Mouse (Mus musculus) liver, postnatal 0 days (tissue): ENCODE measurements at regions not wholly inside any gene's neighbourhood (a gene's known extent, or its start where the extent isn't known, plus 50 kb on each side); places are given as distances from the start of the nearest gene placed in this dataset.

Experiments used
- ATAC-seq: fragments of 200-750 bp; cut with Nextera tagmentation; 2 replicates; pipeline ENCODE4 v1.8.0; 2017; ENCODE audit warnings: mild to moderate bottlenecking, moderate library complexity
- DNase-seq: peaks from one replicate; pipeline ENCODE4 v3.0.0-alpha.2; 2016
- H3K27ac ChIP-seq: fragments of 300-500 bp; sonication (generic); 2 replicates; pipeline ENCODE4 v1.5.1; 2014; ENCODE audit warnings: antibody characterized with exemption, moderate library complexity, mild to moderate bottlenecking, low read depth
- H3K27me3 ChIP-seq: fragments of 300-500 bp; sonication (generic); 2 replicates; pipeline ENCODE4 v1.6.1; 2014; ENCODE audit warnings: low read length, control low read depth, mixed read lengths; ENCODE audit not compliant: insufficient read depth
- H3K36me3 ChIP-seq: fragments of 300-500 bp; sonication (generic); replicated peaks from 2 replicates; pipeline ENCODE4 v1.6.1; 2014; ENCODE audit warnings: mild to moderate bottlenecking, control low read depth, low read length, moderate library complexity, mixed read lengths; ENCODE audit not compliant: insufficient read depth
- H3K4me1 ChIP-seq: fragments of 300-500 bp; sonication (generic); 2 replicates; pipeline ENCODE4 v1.6.1; 2014; ENCODE audit warnings: antibody characterized with exemption, mild to moderate bottlenecking, control low read depth; ENCODE audit not compliant: insufficient read depth
- H3K4me2 ChIP-seq: fragments of 300-500 bp; sonication (generic); 2 replicates; pipeline ENCODE4 v1.6.1; 2014; ENCODE audit warnings: low read depth, mild to moderate bottlenecking, low read length, moderate library complexity, mixed read lengths
- H3K4me3 ChIP-seq: fragments of 300-500 bp; sonication (generic); 2 replicates; pipeline ENCODE4 v1.5.1; 2014; ENCODE audit warnings: low read depth, low read length
- H3K9ac ChIP-seq: fragments of 300-500 bp; sonication (generic); replicated peaks from 2 replicates; pipeline ENCODE4 v1.6.1; 2014; ENCODE audit warnings: mild to moderate bottlenecking, moderate library complexity
- H3K9me3 ChIP-seq: fragments of 300-500 bp; sonication (generic); 2 replicates; pipeline ENCODE4 v1.6.1; 2016; ENCODE audit warnings: mild to moderate bottlenecking, control low read depth, low read length, mixed read lengths
- CTCF ChIP-seq: sonication (generic); IDR thresholded peaks from 2 replicates; pipeline ENCODE4 v1.5.1; 2016; ENCODE audit warnings: antibody characterized with exemption, low read depth
- EP300 ChIP-seq: IDR thresholded peaks from 2 replicates; pipeline ENCODE4 v1.6.1; 2016; ENCODE audit warnings: antibody characterized with exemption, low read depth, mild to moderate bottlenecking
- WGBS: fragments of 180-500 bp; shearing (Covaris S2); extraction: QIAGEN DNeasy Blood & Tissue Kit; methylation state at CpG from one replicate; pipeline ENCODE4 v1.1.7; 2014; ENCODE audit not compliant: insufficient replicate concordance; 5-methylcytosine and 5-hydroxymethylcytosine counted together

- Histone ChIP-seq H3K9me3 (no peaks in the 10 kb centered on the region), H3K9ac (no peak overlapping the region), H3K27ac (no peak overlapping the region), H3K27me3 (no peaks in the 10 kb centered on the region), H3K4me1 (no peaks in the 10 kb centered on the region), H3K4me3 (no peak overlapping the region), H3K4me2 (no peak overlapping the region), H3K36me3 (no peaks in the 10 kb centered on the region)
- 55% methylated on average over 6 of the region's 6 CpGs for WGBS
- DNase-seq (no peak), ATAC-seq (no peak)
- TF ChIP-seq EP300 (no peak), CTCF (no peak)
Measured at GRCm38 (mm10) chrX:11907167-11907566, 253.0 kb downstream of the Bcor start.

- Histone ChIP-seq H3K27ac (no peak overlapping the region), H3K27me3 (no peaks in the 10 kb centered on the region), H3K4me1 (no peaks in the 10 kb centered on the region), H3K9me3 (no peaks in the 10 kb centered on the region), H3K4me3 (no peak overlapping the region), H3K4me2 (no peak overlapping the region), H3K9ac (no peak overlapping the region), H3K36me3 (no peaks in the 10 kb centered on the region)
- ATAC-seq (no peak), DNase-seq (no peak)
- TF ChIP-seq EP300 (no peak), CTCF (no peak)
- 82% methylated on average over 10 of the region's 10 CpGs for WGBS
Measured at GRCm38 (mm10) chrX:11915984-11916383, 244.2 kb downstream of the Bcor start.

- Histone ChIP-seq H3K36me3 (no peaks in the 10 kb centered on the region), H3K9me3 (no peaks in the 10 kb centered on the region), H3K9ac (no peak overlapping the region), H3K4me1 (no peaks in the 10 kb centered on the region), H3K27ac (no peak overlapping the region), H3K4me3 (no peak overlapping the region), H3K27me3 (no peaks in the 10 kb centered on the region), H3K4me2 (no peak overlapping the region)
- no peak for DNase-seq
- no peak for ATAC-seq
- TF ChIP-seq EP300: no peak
- no peak for TF ChIP-seq CTCF
- 69% methylated on average over 2 of the region's 2 CpGs for WGBS
Measured at GRCm38 (mm10) chrX:11920231-11920630, 239.9 kb downstream of the Bcor start.

- no peak overlapping the region for H3K4me3 ChIP-seq
- DNase-seq (peak; percentile 14), ATAC-seq (peak; percentile 94)
- WGBS: 61% methylated on average over 3 of the region's 3 CpGs
- peak overlapping the region; percentile 60 for H3K27ac ChIP-seq
- TF ChIP-seq EP300 (no peak), CTCF (no peak)
- no peaks in the 10 kb centered on the region for H3K27me3 ChIP-seq
- no peak overlapping the region for H3K4me2 ChIP-seq
- H3K9ac ChIP-seq: no peak overlapping the region
- H3K9me3 ChIP-seq: no peaks in the 10 kb centered on the region
- H3K4me1 ChIP-seq: no peaks in the 10 kb centered on the region
- no peaks in the 10 kb centered on the region for H3K36me3 ChIP-seq
Measured at GRCm38 (mm10) chrX:11924639-11925302, 235.4 kb downstream of the Bcor start.

- no peaks in the 10 kb centered on the region for H3K27me3 ChIP-seq
- no peak overlapping the region for H3K9ac ChIP-seq
- H3K27ac ChIP-seq: no peak overlapping the region
- H3K4me3 ChIP-seq: no peak overlapping the region
- no peaks in the 10 kb centered on the region for H3K36me3 ChIP-seq
- DNase-seq: no peak
- WGBS: 63% methylated on average over 10 of the region's 10 CpGs
- H3K4me2 ChIP-seq: no peak overlapping the region
- TF ChIP-seq CTCF: no peak
- no peak for TF ChIP-seq EP300
- H3K9me3 ChIP-seq: no peaks in the 10 kb centered on the region
- no peak for ATAC-seq
- H3K4me1 ChIP-seq: no peaks in the 10 kb centered on the region
Measured at GRCm38 (mm10) chrX:11926868-11927535, 233.2 kb downstream of the Bcor start.

GRCm38 (mm10) chrX:11929448-11929847 lies 230.7 kb downstream of the Bcor start:
- TF ChIP-seq EP300 (no peak), CTCF (no peak)
- no peak for ATAC-seq
- no peak for DNase-seq
- H3K27ac ChIP-seq: no peak overlapping the region
- H3K9me3 ChIP-seq: no peaks in the 10 kb centered on the region
- H3K27me3 ChIP-seq: no peaks in the 10 kb centered on the region
- no peak overlapping the region for H3K4me3 ChIP-seq
- H3K4me2 ChIP-seq: no peak overlapping the region
- no peaks in the 10 kb centered on the region for H3K4me1 ChIP-seq
- no peak overlapping the region for H3K9ac ChIP-seq
- no peaks in the 10 kb centered on the region for H3K36me3 ChIP-seq
- WGBS: 71% methylated on average over 6 of the region's 6 CpGs
